Mouse (Mus musculus) midbrain, postnatal 0 days (tissue): ENCODE measurements at regions not wholly inside any gene's neighbourhood (a gene's known extent, or its start where the extent isn't known, plus 50 kb on each side); places are given as distances from the start of the nearest gene placed in this dataset.

Experiments
- ATAC-seq: fragments of 200-750 bp; cut with Nextera tagmentation; 2 replicates; pipeline ENCODE4 v1.8.0; 2017; ENCODE audit warnings: moderate number of reproducible peaks, mild to moderate bottlenecking, moderate TSS enrichment, moderate library complexity; ENCODE audit not compliant: low FRiP score
- DNase-seq: peaks from one replicate; pipeline ENCODE4 v3.0.0-alpha.2; 2015; ENCODE audit warnings: low spot score
- H3K27ac ChIP-seq: fragments of 300-500 bp; sonication (generic); 2 replicates; pipeline ENCODE4 v1.5.1; 2014; ENCODE audit warnings: low read depth, mild to moderate bottlenecking, low read length, mixed read lengths
- H3K27me3 ChIP-seq: fragments of 300-500 bp; sonication (generic); 2 replicates; pipeline ENCODE4 v1.6.1; 2014; ENCODE audit warnings: low read length, control low read depth, mixed read lengths; ENCODE audit not compliant: insufficient read depth
- H3K36me3 ChIP-seq: fragments of 300-500 bp; sonication (generic); 2 replicates; pipeline ENCODE4 v1.6.1; 2014; ENCODE audit warnings: low read length, control low read depth, mixed read lengths; ENCODE audit not compliant: insufficient read depth
- H3K4me1 ChIP-seq: fragments of 300-500 bp; sonication (generic); 2 replicates; pipeline ENCODE4 v1.6.1; 2014; ENCODE audit warnings: mild to moderate bottlenecking, control low read depth, antibody characterized with exemption, low read length, mixed read lengths; ENCODE audit not compliant: insufficient read depth
- H3K4me2 ChIP-seq: fragments of 300-500 bp; sonication (generic); 2 replicates; pipeline ENCODE4 v1.6.1; 2014; ENCODE audit warnings: low read depth, mild to moderate bottlenecking, low read length, mixed read lengths; ENCODE audit not compliant: poor library complexity, severe bottlenecking
- H3K4me3 ChIP-seq: fragments of 300-500 bp; sonication (generic); 2 replicates; pipeline ENCODE4 v1.5.1; 2014; ENCODE audit warnings: low read depth, mild to moderate bottlenecking, low read length, moderate library complexity
- H3K9ac ChIP-seq: fragments of 300-500 bp; sonication (generic); replicated peaks from 2 replicates; pipeline ENCODE4 v1.6.1; 2014; ENCODE audit warnings: mild to moderate bottlenecking, low read length, moderate library complexity, mixed read lengths; ENCODE audit not compliant: poor library complexity, severe bottlenecking
- H3K9me3 ChIP-seq: fragments of 300-500 bp; sonication (generic); 2 replicates; pipeline ENCODE4 v1.6.1; 2016; ENCODE audit warnings: low read length, control low read depth
- CTCF ChIP-seq: IDR thresholded peaks from 2 replicates; pipeline ENCODE4 v1.5.1; 2016; ENCODE audit warnings: antibody characterized with exemption, mild to moderate bottlenecking
- WGBS: fragments of 180-500 bp; shearing (Covaris S2); extraction: QIAGEN DNeasy Blood & Tissue Kit; methylation state at CpG from one replicate; pipeline ENCODE4 v1.1.7; 2014; 5-methylcytosine and 5-hydroxymethylcytosine counted together

DNA sequence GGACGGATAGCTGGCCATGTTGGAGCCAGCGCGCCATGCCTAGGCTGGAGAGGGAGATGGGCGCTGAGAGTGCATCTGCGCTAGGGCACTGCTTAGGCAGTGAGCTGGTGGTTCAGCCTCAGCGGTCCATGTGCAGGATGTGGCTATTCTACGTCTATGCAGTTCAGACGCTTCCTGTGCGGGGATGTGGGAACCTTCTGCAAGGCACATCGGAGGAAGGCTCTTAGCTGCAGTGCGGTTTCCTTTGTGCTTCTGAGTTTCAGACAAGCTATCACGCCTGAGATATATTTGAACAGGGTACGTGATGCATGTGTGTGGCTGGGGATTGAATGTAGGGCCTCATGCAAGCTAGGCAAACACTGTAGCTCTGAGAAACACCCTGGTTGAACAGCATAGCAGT is 54.4 kb upstream of the Lrpprc start:
- 90% methylated on average over 13 of the region's 13 CpGs for WGBS
- no peak overlapping the region for H3K4me2 ChIP-seq
- H3K4me1 ChIP-seq, result no peaks in the 10 kb centered on the region; the same call in 1 of the 2 replicates
- H3K27ac ChIP-seq, result no peak overlapping the region
- no peak overlapping the region for H3K9ac ChIP-seq
- ATAC-seq, result no peak
- DNase-seq, result no peak
- no peaks in the 10 kb centered on the region for H3K27me3 ChIP-seq
- H3K9me3 ChIP-seq, result no peaks in the 10 kb centered on the region
- no peak overlapping the region for H3K4me3 ChIP-seq
- H3K36me3 ChIP-seq, result no peaks in the 10 kb centered on the region
- no peak for TF ChIP-seq CTCF

DNA sequence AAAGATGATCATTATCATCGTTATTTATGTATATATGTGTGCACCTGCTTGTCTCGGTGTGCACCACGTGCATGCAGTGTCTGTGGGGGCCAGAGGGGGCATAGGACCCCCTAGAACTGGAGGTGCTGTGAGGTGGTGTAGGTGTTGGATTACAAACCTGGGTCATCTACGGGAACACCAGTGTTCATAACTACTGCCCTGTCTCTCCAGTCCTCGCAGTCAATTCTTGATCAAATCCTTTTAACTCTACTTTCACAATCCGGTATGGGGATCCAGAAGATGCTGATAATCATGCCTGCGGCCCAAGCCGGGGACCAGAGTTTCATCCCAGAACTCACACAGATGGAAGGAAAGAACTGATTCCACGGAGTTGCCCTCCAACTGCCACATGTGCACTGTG is 55.6 kb upstream of the Lrpprc start:
- TF ChIP-seq CTCF, result no peak
- ATAC-seq (no peak), DNase-seq (no peak)
- no peaks in the 10 kb centered on the region for H3K36me3 ChIP-seq
- no peak overlapping the region for H3K4me2 ChIP-seq
- H3K9me3 ChIP-seq, result no peaks in the 10 kb centered on the region
- 92% methylated on average over 9 of the region's 9 CpGs for WGBS
- H3K4me3 ChIP-seq, result no peak overlapping the region
- H3K27ac ChIP-seq, result no peak overlapping the region
- H3K27me3 ChIP-seq, result no peaks in the 10 kb centered on the region
- no peak overlapping the region for H3K9ac ChIP-seq
- no peaks in the 10 kb centered on the region; the same call in 1 of the 2 replicates for H3K4me1 ChIP-seq

DNA sequence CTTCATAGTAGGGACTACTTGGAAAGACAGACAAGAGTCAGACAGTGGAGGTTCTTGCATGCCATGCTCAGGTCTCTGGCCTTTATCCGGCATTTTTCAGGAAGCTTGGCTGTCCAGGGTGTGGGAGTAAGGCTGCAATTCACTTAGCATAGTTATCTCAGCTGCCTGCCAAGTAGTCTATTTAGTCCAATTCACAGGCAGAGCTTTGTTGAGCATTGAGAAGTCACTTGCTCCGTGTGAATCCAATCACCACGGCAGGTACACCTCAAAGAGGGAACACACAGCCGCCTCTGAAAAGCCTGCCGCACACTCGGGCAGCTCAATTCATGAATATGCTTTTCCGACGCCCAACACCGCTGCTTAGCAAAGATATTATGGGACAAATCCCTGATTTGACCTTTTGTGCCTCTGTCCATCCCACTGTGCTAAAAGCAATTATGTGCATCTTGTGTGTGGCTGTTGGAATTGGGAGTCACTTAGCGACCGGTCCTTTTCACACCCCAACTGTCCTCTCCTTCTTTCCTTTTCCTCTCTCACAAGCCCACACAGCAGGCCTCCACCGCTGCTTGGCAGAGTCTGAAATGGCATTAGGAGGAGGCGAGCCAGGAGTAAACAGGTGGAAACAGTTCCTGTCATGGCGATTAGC is 57.9 kb upstream of the Lrpprc start:
- DNase-seq, result peak; percentile 19
- no peak overlapping the region for H3K9ac ChIP-seq
- no peak for ATAC-seq
- WGBS, result 12% methylated on average over 14 of the region's 14 CpGs
- H3K27ac ChIP-seq, result no peak overlapping the region
- no peaks in the 10 kb centered on the region for H3K9me3 ChIP-seq
- no peaks in the 10 kb centered on the region for H3K27me3 ChIP-seq
- H3K4me3 ChIP-seq, result no peak overlapping the region
- H3K4me2 ChIP-seq, result no peak overlapping the region
- H3K4me1 ChIP-seq, result no peaks in the 10 kb centered on the region; the same call in 1 of the 2 replicates
- no peak for TF ChIP-seq CTCF
- no peaks in the 10 kb centered on the region for H3K36me3 ChIP-seq

DNA sequence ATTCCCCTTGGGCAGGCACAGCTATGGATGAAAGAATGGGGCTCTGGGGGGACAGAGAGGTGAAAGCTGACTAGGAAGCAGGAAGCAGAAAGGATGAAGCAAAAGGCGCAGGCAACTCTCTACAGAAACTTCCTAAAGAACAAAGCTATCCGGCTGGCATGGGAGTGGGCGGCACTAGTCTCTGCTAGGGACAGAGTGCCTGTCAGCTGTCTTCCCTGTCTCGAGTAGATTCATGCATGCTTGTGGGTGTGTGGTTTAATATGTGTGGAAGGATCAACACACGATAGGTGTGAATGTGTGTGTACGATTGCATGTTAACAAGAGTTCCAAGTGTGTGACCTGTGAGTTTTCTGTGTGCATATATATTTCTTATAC is 58.4 kb upstream of the Lrpprc start:
- H3K4me1 ChIP-seq, result no peaks in the 10 kb centered on the region; the same call in 1 of the 2 replicates
- no peak overlapping the region for H3K4me2 ChIP-seq
- DNase-seq (no peak), ATAC-seq (no peak)
- no peak overlapping the region for H3K9ac ChIP-seq
- H3K9me3 ChIP-seq, result no peaks in the 10 kb centered on the region
- H3K27ac ChIP-seq, result no peak overlapping the region
- no peaks in the 10 kb centered on the region for H3K27me3 ChIP-seq
- TF ChIP-seq CTCF, result no peak
- WGBS, result 43% methylated on average over 6 of the region's 6 CpGs
- no peaks in the 10 kb centered on the region for H3K36me3 ChIP-seq
- H3K4me3 ChIP-seq, result no peak overlapping the region

DNA sequence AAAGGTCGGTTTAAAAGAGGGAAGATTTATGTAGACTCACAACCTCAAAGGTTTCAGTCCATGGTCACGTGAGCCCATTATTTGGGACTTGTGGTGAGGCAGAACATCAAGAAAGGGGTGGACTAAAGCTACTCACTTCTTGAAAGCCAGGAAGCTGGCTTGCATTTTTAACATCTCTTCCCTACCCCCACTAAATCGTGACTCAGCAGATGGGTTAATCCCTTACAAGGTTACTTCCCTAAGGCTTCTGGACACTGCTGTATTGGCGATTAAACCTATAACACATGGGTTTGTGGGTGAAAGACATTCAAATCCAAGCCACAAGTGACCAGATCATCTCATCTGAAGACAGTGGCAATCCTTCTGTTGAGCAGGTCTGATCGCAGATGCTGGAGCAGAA is 59.9 kb upstream of the Lrpprc start:
- no peak overlapping the region for H3K9ac ChIP-seq

DNA sequence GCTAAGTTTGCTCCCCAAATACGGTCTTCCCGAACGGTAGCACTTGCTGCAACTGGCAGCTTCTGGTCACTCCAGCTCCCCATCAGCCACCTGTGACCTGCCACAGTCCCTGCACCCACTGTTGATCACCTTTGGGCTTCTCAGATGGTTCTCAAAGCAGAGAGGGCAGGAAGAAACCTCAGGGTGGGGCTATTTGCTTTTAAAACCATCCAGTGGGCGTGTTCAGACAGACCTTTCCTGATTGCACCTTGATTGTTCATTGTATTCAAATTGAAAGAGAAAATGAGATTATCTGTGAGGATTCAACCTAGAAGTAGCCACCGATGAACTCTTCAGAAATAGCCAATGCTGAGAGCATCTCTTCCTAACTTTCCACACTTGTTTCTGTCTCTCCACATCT is 60.3 kb upstream of the Lrpprc start:
- DNase-seq (no peak), ATAC-seq (no peak)
- WGBS, result 89% methylated on average over 5 of the region's 5 CpGs
- no peaks in the 10 kb centered on the region for H3K9me3 ChIP-seq
- no peak overlapping the region for H3K4me3 ChIP-seq
- no peaks in the 10 kb centered on the region; the same call in 1 of the 2 replicates for H3K4me1 ChIP-seq
- H3K9ac ChIP-seq, result no peak overlapping the region
- no peak for TF ChIP-seq CTCF
- no peaks in the 10 kb centered on the region for H3K27me3 ChIP-seq
- no peak overlapping the region for H3K4me2 ChIP-seq
- no peaks in the 10 kb centered on the region for H3K36me3 ChIP-seq
- no peak overlapping the region for H3K27ac ChIP-seq

More for the DNA sequence above, 59.9 kb upstream of the Lrpprc start:
- H3K4me3 ChIP-seq, result no peak overlapping the region
- no peaks in the 10 kb centered on the region for H3K9me3 ChIP-seq
- H3K27me3 ChIP-seq, result no peaks in the 10 kb centered on the region
- no peaks in the 10 kb centered on the region for H3K36me3 ChIP-seq
- no peak for TF ChIP-seq CTCF
- no peak overlapping the region for H3K27ac ChIP-seq
- no peak overlapping the region for H3K4me2 ChIP-seq
- DNase-seq (no peak), ATAC-seq (no peak)
- H3K4me1 ChIP-seq, result no peaks in the 10 kb centered on the region; the same call in 1 of the 2 replicates
- 74% methylated on average over 5 of the region's 5 CpGs for WGBS
